Mouse (Mus musculus) activated CD4-positive, CD25-positive, alpha-beta regulatory T cell, adult 4 months (primary cell): ENCODE data around the gene Rpl36a-ps1. TPM values are rescaled to one million over a fixed set of nuclear protein-coding genes. Genes with fewer than 3 reads are reported as not detected.
A peak's percentile ranks its signal among the peaks of the same experiment; 100 is the strongest.
"Not testable (repeated sequence)": the region's sequence is repeated elsewhere in the genome, so short reads cannot be mapped to it uniquely, and the experiment has no call there.

Experiments used
- ATAC-seq: one replicate; pipeline ENCODE4 v1.8.0; 2017
- polyA plus RNA-seq, 2 experiments: library from polyadenylated mRNA; unstranded; fragments of 100-300 nt; shearing (Covaris generic); gene quantifications; one replicate each; pipeline ENCODE4 v1.2.1; 2017

The Rpl36a-ps1 gene
- 10 to 100 TPM; 32.3 to 44.8 TPM for polyA plus RNA-seq

DNA sequence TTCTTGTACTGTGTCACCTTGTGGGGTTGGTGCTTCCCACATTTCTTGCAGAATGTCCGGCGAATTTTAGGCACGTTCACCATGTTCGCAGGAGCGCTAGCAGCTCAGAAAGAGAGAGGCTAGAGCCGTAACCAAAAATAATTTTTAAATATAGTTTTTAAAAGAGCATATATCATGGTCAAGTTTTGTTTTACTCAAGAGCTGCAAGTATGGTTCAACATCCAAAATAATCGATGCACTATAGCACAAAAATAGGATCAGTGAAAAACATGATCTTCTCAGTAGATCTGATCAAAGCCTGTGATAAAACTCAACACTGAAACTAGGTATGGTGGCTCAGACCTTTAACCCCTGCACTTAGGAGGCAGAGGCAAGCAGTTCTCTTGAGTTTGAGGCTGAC is at the start of gene Rpl36a-ps1:
TSS of gene Rpl36a-ps1 (minus strand) at position 101 of the 400 bp plus-strand sequence.
- no peak for ATAC-seq

DNA sequence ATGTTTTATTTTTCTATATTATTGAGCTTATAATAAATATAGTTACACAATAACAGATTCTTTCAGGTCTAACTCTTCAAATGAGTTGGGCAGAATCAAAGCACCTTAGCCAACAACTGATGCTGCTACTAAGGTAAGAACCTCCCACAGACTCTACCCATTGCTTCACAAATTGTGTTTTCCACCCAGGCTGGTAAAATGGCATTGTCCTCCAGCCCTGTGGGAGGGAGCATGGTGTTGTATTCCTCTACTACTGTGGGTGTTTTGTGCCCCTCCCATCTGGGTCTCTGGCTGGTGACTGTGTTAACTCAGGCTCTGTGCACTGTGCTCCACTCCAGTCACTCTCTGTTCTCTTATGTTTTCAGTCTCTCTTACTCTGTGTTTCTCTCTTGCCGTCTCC is 49.4 kb upstream of the Rpl36a-ps1 start:
- no peak for ATAC-seq

DNA sequence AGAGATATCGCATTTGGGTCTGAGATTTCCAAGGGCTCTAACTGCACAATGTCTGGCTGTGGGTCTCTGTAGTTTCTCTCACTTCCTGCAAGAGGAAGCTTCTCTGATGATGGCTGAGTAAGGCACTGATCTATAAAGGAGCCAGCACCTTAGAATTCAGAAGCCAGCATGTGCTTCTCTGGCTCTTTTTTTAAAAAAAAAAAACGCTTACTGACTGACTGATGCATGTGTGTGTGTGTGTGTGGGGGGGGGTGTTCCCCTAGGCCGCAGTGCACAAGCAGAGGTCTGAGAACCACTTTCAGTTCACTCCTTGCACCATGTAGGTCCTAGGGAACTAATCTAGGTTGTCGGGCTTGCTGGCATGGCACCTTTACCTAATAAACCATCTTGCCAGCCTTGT is 47.3 kb upstream of the Rpl36a-ps1 start:
- ATAC-seq: no peak

- ATAC-seq: not testable (repeated sequence)
Observed at GRCm38 (mm10) chr14:99039308-99039707, 45.2 kb upstream of the Rpl36a-ps1 start.

DNA sequence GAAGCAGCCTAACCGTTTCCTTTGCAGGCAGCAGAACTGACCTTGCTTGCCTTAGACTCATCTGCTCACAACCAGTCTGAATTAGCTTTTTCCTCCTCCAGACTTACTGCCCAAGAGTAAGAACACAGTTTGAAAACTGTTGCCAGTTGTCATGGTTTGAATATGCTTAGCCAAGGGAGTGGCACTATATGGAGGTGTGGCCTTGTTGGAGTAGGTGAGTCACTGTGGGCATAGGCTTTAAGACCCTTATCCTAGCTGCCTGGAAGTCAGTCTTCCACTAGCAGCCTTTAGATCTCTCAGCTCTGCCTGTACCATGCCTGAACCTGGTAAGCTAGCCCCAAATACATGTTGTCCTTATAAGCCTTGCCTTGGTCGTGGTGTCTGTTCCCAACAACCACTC is 43.6 kb upstream of the Rpl36a-ps1 start:
- no peak for ATAC-seq

DNA sequence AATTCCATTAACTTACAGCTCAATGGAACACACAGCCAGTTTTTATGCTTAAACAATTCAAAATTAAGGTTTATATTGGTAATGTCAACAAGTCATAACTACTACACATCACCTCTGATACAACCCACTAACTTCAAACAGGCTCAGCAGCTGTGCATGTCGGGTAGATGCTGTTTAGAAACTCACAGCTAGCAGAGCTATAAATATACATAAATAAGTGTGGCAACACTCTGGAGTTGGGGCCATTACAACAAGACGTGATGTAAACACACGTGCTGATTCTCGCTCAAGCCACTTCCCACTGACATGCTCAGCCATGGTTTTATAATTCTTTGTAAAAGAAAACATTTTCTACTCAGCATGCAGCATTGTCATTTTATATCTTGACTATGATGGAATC is 41.9 kb upstream of the Rpl36a-ps1 start:
- ATAC-seq: no peak

DNA sequence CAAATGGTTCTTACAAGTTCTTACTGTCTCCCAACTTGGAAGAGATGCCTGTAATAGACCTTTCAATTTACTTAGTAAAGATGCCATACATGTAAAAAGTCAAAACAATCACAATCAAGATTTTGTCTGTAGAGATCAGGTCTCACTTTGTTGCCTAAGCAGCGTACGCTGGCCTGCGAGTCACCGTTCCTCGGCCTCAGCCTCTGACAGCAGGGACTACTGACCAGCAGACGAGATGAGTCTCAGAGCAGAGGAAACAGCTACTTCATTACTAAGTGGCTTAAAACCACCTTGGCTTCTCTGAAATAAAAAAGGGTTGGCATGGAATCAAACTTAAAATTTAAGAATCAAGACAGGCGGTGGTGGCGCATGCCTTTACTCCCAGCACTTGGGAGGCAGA is 40.7 kb upstream of the Rpl36a-ps1 start:
- not testable (repeated sequence) for ATAC-seq

DNA sequence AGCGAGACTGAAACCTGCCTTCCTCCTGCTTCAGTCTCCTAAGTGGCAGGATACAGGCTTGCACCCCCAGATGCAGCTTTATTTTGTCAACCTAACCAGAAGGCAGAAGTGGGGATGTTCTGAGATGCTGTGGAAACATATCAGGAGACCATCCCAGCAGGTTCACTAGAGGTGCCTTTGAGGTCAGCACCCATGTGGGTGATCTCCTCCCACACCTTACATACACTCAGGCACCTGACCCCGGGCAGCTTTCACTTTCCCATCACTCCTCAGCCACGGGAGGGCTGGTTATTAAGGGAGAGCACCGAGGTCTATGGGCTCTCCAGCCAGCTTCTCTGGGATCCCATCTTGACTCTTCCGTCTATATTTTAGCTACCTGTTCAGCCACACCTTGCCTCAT is 38.5 kb upstream of the Rpl36a-ps1 start:
- ATAC-seq: peak; percentile 53

- no peak for ATAC-seq
Observed at GRCm38 (mm10) chr14:99031337-99031873, 37.3 kb upstream of the Rpl36a-ps1 start.

DNA sequence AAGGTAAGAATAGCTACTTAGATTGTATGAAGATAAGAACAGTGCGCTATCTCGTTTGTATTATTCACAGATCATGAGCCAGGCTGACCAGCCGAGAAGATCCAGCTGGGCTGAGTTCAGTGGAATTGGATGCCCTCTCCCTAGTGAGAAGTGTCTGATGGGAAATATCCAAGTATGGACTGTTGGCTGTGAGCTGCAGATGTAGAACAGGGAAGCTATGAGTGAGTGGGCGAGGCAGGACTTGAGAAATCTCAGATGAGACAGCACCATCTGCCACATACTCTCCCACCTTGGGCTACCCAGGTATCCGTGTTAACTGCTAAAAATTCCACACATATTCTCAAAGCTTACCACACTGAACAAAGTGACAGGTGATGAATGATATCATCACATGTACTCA is 35.9 kb upstream of the Rpl36a-ps1 start:
- no peak for ATAC-seq

- no peak for ATAC-seq
Observed at GRCm38 (mm10) chr14:99022346-99023086, 28.4 kb upstream of the Rpl36a-ps1 start.

DNA sequence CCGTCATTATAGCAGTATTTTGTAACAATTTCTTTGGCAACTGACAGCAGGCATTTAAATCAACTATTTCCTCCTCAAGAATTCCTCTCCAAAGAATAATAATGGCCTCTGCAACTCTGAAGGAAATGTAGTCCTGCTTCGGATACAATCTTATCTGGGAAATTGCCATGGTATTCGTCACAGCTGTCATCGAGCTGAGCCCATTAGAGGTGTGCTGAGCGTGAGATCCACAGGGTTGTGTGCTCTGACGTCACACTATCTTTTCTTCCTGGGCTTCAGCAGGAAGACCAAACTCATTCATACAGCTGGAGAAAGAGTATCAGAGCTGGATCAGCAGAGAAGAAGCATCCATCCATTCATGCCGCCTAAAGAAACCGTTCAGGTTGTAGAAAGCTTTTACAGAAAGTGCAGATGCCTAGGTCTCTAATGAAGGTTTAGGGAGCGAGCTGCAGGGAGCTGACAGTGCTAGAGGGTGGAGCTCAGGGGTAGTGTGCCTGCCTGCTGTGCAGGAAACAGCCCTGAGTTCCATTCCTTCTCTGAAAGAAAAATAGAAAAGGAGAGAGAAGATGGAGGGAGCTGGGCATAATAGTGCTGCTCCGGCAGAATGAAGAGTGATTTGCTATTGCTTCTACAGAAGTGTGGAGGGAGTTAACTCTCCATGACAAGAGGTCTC is 25.2 kb upstream of the Rpl36a-ps1 start:
- no peak for ATAC-seq

DNA sequence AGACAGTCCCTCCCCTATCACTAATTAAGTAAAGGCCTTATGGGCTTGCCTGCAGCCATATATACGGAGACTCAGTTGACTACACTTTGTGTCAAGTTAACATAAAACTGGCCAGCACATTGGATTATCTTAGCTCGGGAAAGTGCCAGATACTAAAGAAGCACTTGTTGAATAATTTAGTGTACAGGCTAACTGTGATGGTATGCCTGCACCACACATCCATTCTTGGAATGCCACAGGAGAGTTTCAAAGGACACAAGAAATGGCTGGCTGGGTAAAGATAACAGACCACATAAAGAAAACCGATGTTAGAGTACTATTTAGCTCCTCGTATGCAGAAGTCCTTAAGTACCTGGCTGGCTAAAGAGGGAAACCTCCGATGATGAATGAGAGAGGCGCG is 24.6 kb upstream of the Rpl36a-ps1 start:
- ATAC-seq: no peak

DNA sequence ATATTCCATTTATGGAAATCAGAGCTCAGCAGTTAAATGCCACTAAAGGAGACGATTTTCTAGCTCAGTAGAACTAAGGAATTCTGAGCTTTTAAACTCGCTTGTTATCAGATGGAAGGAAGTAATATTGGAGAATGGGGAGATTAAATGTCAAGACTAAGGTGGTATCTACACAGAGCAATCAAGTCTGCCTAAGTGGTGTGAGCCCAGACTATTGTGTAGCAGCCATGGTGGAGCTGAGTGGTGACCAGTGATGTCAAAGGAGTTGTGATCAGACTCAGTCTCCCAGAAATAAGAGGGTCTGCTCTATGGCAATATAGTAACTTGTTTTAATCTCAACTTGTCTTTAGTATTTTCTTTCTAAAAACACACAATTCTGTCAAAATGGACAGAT is 16.8 kb upstream of the Rpl36a-ps1 start:
- no peak for ATAC-seq

- no peak for ATAC-seq
Observed at GRCm38 (mm10) chr14:99010224-99010919, 16.3 kb upstream of the Rpl36a-ps1 start.

GRCm38 (mm10) chr14:98992482-98992881 is 1.6 kb downstream of the Rpl36a-ps1 start:
- ATAC-seq: no peak

GRCm38 (mm10) chr14:98990636-98991035 is 3.5 kb downstream of the Rpl36a-ps1 start:
- no peak for ATAC-seq

DNA sequence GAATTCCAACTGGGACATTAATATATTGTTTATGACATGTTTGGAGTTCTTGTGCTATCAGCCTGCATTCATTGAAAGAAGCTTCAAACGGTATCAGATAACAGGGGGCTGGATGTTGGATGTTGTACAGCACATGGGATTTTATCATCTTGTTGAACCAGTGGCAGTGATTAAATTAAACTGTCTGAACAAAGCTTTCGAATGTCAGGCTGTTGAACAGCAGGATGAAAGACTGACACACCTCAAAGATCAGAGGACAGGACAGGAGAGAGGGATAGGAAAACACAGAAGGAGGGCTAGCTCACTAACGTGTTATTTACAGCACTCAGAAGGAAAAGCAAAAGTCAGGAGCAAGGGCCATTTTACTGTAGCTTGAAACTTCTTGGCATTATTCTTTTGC is 4.3 kb downstream of the Rpl36a-ps1 start:
- ATAC-seq: no peak

- ATAC-seq: no peak
Observed at GRCm38 (mm10) chr14:98971921-98972320, 22.2 kb downstream of the Rpl36a-ps1 start.

DNA sequence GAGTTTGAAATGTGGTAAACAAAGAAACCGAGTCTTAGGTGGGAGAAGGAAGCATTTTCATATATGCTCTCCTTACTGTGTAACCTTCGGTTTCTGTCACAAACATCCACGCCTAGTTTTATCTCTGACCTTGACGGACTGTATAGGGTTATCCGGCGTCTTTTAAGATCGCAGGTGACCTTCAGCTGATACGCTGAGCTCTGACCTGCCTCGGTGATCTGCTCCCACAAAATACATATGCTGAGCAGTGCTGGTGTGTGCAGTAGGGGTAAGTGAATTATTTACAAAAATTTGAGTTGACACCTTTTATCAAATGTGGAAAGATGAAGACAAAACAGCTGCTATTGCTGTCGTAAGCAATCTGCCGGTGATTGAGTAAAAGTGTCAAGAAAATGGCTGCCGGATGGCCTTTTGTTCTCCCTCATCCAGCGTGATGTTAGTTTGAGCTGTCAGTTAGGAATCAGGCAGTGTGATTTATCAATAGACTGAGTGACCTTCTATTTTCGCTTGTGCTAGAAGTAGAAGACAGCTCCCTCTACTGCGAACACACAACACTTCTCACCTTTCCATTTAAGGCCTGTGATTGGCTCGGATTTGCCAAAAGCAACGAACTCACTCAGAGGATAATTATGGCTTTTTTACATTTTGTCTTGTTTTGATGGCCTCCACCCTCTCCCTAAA is 35.0 kb downstream of the Rpl36a-ps1 start:
- ATAC-seq: no peak

DNA sequence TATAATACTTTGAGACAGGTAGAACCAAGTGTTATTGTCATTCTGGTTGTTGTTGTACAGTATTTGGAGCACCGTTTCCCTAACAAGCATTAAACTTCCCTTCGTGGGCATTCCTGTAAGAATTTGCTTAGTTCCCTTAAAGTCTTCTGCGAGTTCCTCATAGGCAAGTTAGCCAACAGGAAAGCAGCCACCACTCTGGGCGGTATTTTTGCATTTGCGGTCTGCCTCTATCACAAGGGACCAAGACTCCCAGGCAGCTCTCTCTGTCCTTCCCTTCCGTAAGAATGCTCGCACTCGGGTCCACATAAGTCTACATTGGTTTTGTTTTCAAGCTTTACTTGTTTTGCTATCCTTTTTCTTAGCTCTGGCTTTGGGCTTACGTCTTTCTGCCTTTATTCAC is 37.3 kb downstream of the Rpl36a-ps1 start:
- no peak for ATAC-seq

- no peak for ATAC-seq
Observed at GRCm38 (mm10) chr14:98952441-98952840, 41.7 kb downstream of the Rpl36a-ps1 start.
